Mouse (Mus musculus) lung, embryonic 14.5 days (tissue): Measurements from ENCODE around the gene Cdh24. TPM values are rescaled to one million over a fixed set of nuclear protein-coding genes. Genes with fewer than 3 reads are reported as not detected.

ENCODE experiments used
- ATAC-seq: fragments of 200-750 bp; cut with Nextera tagmentation; 2 replicates; pipeline ENCODE4 v1.8.0; 2017; ENCODE audit warnings: mild to moderate bottlenecking, moderate TSS enrichment, moderate library complexity; ENCODE audit not compliant: insufficient read depth
- DNase-seq: peaks from one replicate; pipeline ENCODE4 v3.0.0-alpha.2; 2015
- H3K27ac ChIP-seq: fragments of 300-500 bp; sonication (generic); 2 replicates; pipeline ENCODE4 v1.5.1; 2014; ENCODE audit warnings: low read depth, mild to moderate bottlenecking, moderate library complexity
- H3K27me3 ChIP-seq: fragments of 300-500 bp; sonication (generic); 2 replicates; pipeline ENCODE4 v1.6.1; 2014; ENCODE audit warnings: low read length, control low read depth; ENCODE audit not compliant: insufficient read depth
- H3K36me3 ChIP-seq: fragments of 300-500 bp; sonication (generic); 2 replicates; pipeline ENCODE4 v1.6.1; 2014; ENCODE audit warnings: control low read depth; ENCODE audit not compliant: insufficient read depth
- H3K4me1 ChIP-seq: fragments of 300-500 bp; sonication (generic); 2 replicates; pipeline ENCODE4 v1.6.1; 2014; ENCODE audit warnings: antibody characterized with exemption, control low read depth; ENCODE audit not compliant: insufficient read depth
- H3K4me2 ChIP-seq: fragments of 300-500 bp; sonication (generic); 2 replicates; pipeline ENCODE4 v1.6.1; 2014; ENCODE audit warnings: mild to moderate bottlenecking
- H3K4me3 ChIP-seq: fragments of 300-500 bp; sonication (generic); 2 replicates; pipeline ENCODE4 v1.5.1; 2014; ENCODE audit warnings: low read depth, low read length
- H3K9ac ChIP-seq: fragments of 300-500 bp; sonication (generic); 2 replicates; pipeline ENCODE4 v1.6.1; 2014
- H3K9me3 ChIP-seq: fragments of 300-500 bp; sonication (generic); 2 replicates; pipeline ENCODE4 v1.6.1; 2016; ENCODE audit warnings: low read depth, low read length, control low read depth
- CTCF ChIP-seq: IDR thresholded peaks from 2 replicates; pipeline ENCODE4 v1.5.1; 2016; ENCODE audit warnings: antibody characterized with exemption, low read depth
- WGBS: fragments of 180-500 bp; shearing (Covaris S2); extraction: QIAGEN DNeasy Blood & Tissue Kit; methylation state at CpG from one replicate; pipeline ENCODE4 v1.1.7; 2014; 5-methylcytosine and 5-hydroxymethylcytosine counted together
- polyA plus RNA-seq: library from polyadenylated mRNA; unstranded; fragments of >200 nt; fragmentation: Nextera tagmentation; extraction: Ambion mirVana; gene quantifications from 2 replicates; pipeline ENCODE4 v1.2.1, GENCODE M21; 2014

Cdh24 gene
- polyA plus RNA-seq, 1 experiment from 2014 or later: 5.4 TPM

DNA sequence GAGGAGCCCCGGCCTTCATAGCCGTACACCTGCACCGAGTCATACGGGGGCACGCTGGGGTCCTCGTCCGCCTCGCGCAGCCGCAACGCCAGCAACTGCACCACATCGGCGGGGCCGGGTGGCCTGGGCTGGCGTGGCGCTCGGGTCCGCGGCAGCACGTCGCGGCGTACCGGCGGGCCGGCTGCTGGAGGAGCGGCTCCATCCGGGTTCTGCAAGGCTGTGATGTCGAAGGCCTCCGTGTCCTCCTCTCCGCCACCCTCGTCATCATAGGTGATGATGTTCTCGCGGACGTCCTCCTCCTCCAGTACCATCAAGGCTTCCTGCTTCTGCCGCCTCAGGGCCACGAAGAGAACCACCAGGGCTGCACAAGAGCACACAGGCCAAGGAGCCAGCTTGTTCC, 8.9 kb downstream of the Cdh24 start:
- Histone ChIP-seq H3K4me2 (no peak overlapping the region), H3K4me3 (no peak overlapping the region), H3K9ac (no peak overlapping the region), H3K9me3 (no peaks in the 10 kb centered on the region), H3K36me3 (peaks cover 61% of the 10 kb centered on the region), H3K27ac (no peak overlapping the region), H3K27me3 (no peaks in the 10 kb centered on the region), H3K4me1 (no peaks in the 10 kb centered on the region)
- no peak for TF ChIP-seq CTCF
- 86% methylated on average over 25 of the region's 37 CpGs for WGBS
- DNase-seq (no peak), ATAC-seq (no peak)

DNA sequence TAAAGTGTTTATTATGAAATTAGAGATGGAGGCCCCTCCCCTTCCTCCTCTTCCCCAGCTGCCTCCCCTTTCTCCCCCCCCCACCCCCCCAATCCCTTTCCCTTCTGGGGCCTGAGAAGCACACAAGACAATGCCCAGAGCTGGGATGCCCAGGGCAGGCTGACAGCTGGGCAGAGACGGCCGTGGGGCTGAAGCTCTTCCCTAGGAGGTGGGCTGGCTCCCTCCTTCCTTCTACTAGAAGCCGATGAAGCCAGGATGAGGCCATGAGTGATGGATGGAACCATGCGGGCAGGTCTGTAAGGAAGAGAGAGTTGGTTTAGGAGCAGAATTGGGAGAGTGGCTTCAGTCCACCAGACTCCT, 9.9 kb downstream of the Cdh24 start:
- Histone ChIP-seq H3K9ac (no peak overlapping the region), H3K36me3 (peaks cover 51% of the 10 kb centered on the region), H3K4me3 (no peak overlapping the region), H3K9me3 (no peaks in the 10 kb centered on the region), H3K4me1 (no peaks in the 10 kb centered on the region), H3K27ac (no peak overlapping the region), H3K4me2 (no peak overlapping the region), H3K27me3 (no peaks in the 10 kb centered on the region)
- no peak for ATAC-seq
- no peak for TF ChIP-seq CTCF
- WGBS: 62% methylated on average over 4 of the region's 4 CpGs
- no peak for DNase-seq

DNA sequence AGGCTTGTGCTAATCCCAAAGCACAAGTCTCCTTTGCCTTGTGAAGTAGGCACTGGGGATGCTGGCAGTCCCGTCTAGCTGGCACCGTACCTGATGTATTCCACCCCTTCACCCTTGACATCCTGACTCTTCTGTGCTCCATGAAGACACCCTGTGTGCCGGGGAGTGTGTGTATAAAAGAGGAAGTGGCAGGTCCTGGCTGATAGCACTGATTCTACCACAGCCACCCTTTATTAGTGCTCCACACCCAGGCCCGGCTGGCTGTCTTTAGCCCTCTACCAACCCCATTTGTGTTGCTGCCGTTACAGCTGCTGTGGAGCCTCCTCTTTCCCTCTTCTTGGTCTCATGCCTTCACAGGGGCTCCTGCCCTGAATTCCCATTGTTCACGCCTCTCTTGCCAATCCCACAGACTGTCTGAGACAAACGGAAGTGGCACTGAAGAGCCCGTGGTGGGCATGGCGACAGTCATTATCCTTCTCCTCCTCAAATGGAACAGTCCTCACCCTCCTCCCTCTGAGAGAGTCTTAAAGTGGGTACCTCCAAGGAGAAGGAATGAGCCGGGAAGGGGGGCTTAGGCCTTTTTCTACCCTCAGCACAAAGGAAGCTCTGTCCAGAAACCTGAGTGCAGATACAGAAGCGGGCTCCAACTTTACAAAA, 10.5 kb downstream of the Cdh24 start:
- H3K4me1 ChIP-seq: no peaks in the 10 kb centered on the region
- no peak overlapping the region for H3K27ac ChIP-seq
- H3K9me3 ChIP-seq: no peaks in the 10 kb centered on the region
- TF ChIP-seq CTCF: no peak
- ATAC-seq (no peak), DNase-seq (no peak)
- H3K4me3 ChIP-seq: no peak overlapping the region
- H3K4me2 ChIP-seq: no peak overlapping the region
- H3K27me3 ChIP-seq: no peaks in the 10 kb centered on the region
- H3K36me3 ChIP-seq: peaks cover 47% of the 10 kb centered on the region
- no peak overlapping the region for H3K9ac ChIP-seq
- 75% methylated on average over 11 of the region's 11 CpGs for WGBS

DNA sequence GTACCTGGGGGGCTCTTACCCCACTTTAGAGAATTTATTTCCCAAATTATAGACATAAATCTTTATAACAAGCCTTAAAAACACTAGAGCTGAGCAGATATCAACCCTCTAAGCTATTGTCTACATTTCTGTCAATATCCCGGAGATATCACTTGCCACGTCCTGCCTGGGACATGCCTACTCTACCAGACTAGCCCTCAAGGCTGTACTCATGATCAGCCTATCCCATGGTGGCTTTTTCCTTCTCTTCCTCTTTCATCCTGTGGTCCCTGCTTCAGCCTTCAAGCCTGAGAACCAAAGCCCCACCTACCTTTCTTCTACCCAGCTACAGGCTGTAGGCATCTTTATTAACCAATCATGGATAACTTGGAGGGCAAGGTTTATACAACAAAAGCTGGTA, 11.4 kb downstream of the Cdh24 start:
- Histone ChIP-seq H3K27me3 (no peaks in the 10 kb centered on the region), H3K9ac (no peak overlapping the region), H3K4me3 (no peak overlapping the region), H3K9me3 (no peaks in the 10 kb centered on the region), H3K27ac (no peak overlapping the region), H3K4me1 (no peaks in the 10 kb centered on the region), H3K36me3 (peaks cover 46% of the 10 kb centered on the region), H3K4me2 (no peak overlapping the region)
- WGBS: 77% methylated on average over 2 of the region's 2 CpGs
- DNase-seq: no peak
- TF ChIP-seq CTCF: no peak
- ATAC-seq: no peak

DNA sequence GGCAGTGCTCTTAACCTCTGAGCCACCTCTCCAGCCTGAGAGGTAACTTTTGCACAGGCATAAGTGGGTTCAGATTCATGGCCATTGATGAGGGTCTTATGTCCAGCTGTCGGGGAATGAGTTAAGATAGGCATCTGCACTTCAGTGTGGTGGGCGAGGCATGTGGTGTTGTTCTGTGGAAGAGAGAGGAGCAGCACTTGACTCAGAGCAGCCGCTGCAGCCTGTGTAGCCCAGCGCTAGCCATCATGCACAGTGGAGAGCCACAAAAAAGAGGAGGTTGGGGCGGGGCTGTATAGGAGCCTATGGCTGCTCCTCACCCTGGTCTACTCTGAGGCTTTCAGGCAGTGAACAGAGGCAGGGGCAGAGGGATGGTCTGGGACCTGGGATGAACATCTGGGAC, 13.1 kb downstream of the Cdh24 start:
- Histone ChIP-seq H3K4me1 (no peaks in the 10 kb centered on the region), H3K36me3 (peaks cover 30% of the 10 kb centered on the region), H3K9me3 (no peaks in the 10 kb centered on the region), H3K4me2 (no peak overlapping the region), H3K4me3 (no peak overlapping the region), H3K9ac (no peak overlapping the region), H3K27me3 (no peaks in the 10 kb centered on the region), H3K27ac (0 out of 2 replicates have a peak overlapping the region, but pooled peaks have one; percentile 18)
- TF ChIP-seq CTCF: no peak
- no peak for ATAC-seq
- DNase-seq: no peak
- 68% methylated on average over 5 of the region's 5 CpGs for WGBS

DNA sequence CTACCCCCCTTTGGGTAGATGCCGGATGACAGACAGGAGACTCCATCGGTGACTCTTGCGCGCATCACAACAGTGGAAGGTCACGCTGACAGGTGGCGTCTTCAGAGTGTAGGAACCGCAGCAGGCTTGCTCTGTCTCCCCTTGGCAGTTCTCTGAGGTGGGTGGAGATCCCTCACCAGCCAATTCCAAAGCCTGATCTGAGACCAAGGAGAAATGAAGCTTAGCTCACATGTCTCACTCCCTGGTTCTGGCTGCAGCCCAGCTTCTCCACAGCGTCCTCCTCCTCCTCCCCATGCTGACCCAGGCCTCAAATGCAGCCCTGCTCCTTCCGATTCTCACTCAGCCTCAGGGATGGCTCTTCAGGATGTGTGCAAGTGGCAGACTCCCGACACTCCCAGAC, 16.2 kb downstream of the Cdh24 start:
- Histone ChIP-seq H3K9me3 (no peaks in the 10 kb centered on the region), H3K27ac (no peak overlapping the region), H3K36me3 (no peaks in the 10 kb centered on the region), H3K4me2 (no peak overlapping the region), H3K4me1 (no peaks in the 10 kb centered on the region), H3K9ac (no peak overlapping the region), H3K4me3 (no peak overlapping the region), H3K27me3 (no peaks in the 10 kb centered on the region)
- no peak for TF ChIP-seq CTCF
- WGBS: 62% methylated on average over 10 of the region's 10 CpGs
- DNase-seq: no peak
- no peak for ATAC-seq

DNA sequence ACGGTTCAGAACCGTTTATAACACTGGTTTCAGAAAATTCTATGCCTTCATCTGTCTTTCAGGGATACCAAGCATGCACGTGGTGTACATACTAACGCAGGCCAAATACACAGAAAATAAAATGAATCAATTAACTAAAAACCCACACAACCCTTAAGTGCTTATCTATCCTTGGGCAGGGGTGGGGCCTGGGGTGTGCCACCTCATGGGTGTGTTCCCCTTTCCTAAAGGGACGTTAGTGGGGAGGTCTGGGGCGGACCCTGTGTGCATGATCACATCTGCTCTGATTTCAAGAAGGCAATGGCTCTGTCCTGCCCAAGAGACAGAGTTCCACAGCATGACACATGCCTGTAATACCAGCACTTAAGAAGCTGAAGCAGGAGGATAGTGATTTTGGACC, 17.8 kb downstream of the Cdh24 start:
- no peak overlapping the region for H3K27ac ChIP-seq
- H3K36me3 ChIP-seq: no peaks in the 10 kb centered on the region
- H3K9ac ChIP-seq: no peak overlapping the region
- TF ChIP-seq CTCF: no peak
- WGBS: 80% methylated on average over 6 of the region's 6 CpGs
- H3K27me3 ChIP-seq: no peaks in the 10 kb centered on the region
- DNase-seq (no peak), ATAC-seq (no peak)
- H3K4me1 ChIP-seq: no peaks in the 10 kb centered on the region
- no peak overlapping the region for H3K4me3 ChIP-seq
- H3K4me2 ChIP-seq: no peak overlapping the region
- H3K9me3 ChIP-seq: no peaks in the 10 kb centered on the region

DNA sequence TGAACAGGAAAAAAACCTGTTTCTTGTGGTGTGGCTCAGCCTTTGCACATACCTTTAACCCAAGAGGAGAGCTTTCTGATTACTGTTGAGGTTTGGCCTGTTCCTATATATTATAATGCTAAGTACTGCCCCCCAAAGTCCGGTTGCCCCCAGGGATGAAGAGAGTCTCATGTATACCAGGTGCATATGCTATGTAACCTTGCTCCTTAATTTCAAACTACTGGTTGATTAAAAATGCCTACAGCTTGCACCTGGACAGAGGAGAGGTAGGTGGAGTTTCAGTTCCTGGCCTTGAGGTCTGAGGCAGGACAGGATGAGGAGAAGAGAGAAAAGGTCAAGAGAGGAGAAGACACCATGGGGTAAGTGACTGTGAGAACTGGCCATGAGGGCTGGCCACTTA, 20.0 kb downstream of the Cdh24 start, which contains the start of gene Psmb11:
Gene Psmb11, plus strand, starts transcription at position 301 of the 400 bp plus-strand sequence.
- Histone ChIP-seq H3K27ac (no peak within 1 kb of the TSS), H3K4me3 (no peak within 1 kb of the TSS), H3K4me1 (no peaks in the 10 kb centered on the region), H3K9ac (no peak within 1 kb of the TSS), H3K36me3 (0 out of 2 replicates have a peak, but pooled peaks cover 1% of the 10 kb centered on the region), H3K4me2 (no peak within 1 kb of the TSS), H3K27me3 (no peaks in the 10 kb centered on the region), H3K9me3 (no peaks in the 10 kb centered on the region)
- WGBS: 90% methylated on average over 1 of the region's 1 CpGs
- no peak for TF ChIP-seq CTCF
- ATAC-seq (no peak), DNase-seq (no peak)
